Mouse (Mus musculus): Measurements from ENCODE around the gene Sdhaf4.
"Not testable (repeated sequence)": the region's sequence is repeated elsewhere in the genome, so short reads cannot be mapped to it uniquely, and the experiment has no call there.

Gene Sdhaf4

DNA sequence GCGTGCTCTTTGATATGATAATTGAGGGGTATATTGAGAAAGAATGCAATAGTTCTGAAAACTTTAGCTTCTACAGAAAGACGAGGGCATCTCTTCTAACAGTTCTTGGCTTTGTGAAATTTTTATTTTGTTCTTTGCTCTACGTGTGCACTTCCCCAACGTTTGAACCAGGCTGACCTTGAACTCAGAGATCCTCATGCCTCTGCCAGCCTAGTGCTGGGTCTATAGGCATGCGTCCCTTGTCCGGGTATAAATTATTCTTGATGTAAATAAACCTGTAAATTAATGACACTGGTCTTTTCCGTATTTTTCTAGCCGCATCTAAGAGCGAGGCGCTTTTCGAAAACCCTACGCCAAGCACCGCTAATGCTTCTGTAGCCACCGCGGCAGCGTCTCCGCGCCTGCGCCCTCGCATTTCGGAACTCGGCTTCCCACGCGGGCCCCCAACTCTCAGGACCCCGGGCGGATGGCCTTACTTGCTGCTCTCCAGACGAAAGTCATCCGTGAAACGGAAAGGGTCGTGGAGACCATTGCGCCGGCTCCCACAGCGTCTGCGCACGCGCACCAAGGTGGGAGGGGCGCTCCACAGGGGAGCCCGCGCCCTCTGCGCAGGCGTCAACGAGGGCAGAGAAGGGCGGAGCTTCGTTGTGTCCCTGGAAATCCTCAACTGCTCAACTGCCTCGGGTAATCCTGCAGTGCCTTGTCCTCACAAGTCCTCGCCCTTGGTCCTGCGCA lies at the start of gene Sdhaf4:
Sdhaf4 (minus strand) TSS at position 587 of the 735 bp plus-strand sequence.
- peak; percentile 91 to 94 for DNase-seq

GRCm38 (mm10) chr1:24046730-24047510 lies 41.5 kb upstream of the Sdhaf4 start:
- no peak for DNase-seq

GRCm38 (mm10) chr1:24045627-24046026 lies 40.2 kb upstream of the Sdhaf4 start:
- DNase-seq: no peak

- DNase-seq: no peak
Measured at GRCm38 (mm10) chr1:24043007-24043406, 37.6 kb upstream of the Sdhaf4 start.

GRCm38 (mm10) chr1:24033759-24034423 lies 28.4 kb upstream of the Sdhaf4 start:
- DNase-seq: no peak

DNA sequence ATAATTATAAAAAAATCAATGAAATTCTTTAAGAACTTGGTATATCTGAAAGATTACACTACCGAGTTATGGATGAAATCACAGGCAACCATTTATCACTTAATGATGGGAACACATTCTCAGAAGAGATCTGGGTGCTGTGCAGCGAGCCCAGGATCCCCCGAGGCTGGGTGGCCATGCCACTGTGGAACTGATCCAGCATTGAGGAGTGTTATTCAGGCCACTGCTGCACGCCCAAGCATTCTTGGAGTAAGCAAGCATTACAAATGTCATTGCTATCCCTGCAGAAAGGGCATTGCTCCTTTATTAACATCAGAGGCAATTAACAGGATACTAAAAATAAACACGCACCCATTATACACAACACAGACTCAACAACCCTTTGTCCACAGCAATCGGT lies 5.4 kb upstream of the Sdhaf4 start:
- DNase-seq: peak in 1 of 2 experiments; percentile 42

DNA sequence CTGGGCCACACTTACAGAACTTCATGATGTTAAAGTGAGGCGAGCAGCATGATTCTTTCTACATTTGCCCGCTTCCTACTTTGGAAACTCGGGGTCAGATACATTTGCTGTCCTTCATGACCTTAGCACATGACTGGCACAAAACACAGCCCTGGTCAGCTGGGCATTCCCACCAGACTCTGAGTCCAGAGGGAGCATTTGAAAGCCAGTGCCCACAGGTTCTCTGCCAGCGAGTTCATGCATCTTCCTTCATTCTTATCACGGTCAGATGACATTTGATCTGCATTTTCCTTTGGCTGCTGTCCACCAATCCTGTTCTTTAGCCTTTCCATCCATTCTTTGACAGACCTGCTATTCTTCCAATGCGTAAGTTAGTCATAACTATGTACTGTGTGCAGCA lies 4.6 kb upstream of the Sdhaf4 start:
- no peak for DNase-seq

DNA sequence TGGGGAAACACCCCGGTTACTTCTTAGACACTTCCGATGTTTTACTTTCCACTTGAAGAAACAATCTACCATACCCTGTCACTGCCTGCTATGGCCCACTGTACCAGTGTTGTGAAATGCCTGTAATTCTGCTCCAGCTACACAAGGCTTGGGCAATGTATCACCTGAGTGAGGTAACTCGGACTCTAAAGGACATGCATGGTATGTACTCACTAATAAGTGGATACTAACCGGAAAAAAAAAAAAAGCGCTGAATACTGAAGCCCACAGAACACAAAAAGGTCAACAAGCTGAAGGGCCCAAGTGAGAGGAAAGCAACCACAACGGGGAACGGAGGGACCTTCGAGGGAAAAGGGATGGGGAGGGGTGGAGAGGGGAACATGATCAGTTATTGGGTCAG lies 2.2 kb upstream of the Sdhaf4 start:
- no peak for DNase-seq

DNA sequence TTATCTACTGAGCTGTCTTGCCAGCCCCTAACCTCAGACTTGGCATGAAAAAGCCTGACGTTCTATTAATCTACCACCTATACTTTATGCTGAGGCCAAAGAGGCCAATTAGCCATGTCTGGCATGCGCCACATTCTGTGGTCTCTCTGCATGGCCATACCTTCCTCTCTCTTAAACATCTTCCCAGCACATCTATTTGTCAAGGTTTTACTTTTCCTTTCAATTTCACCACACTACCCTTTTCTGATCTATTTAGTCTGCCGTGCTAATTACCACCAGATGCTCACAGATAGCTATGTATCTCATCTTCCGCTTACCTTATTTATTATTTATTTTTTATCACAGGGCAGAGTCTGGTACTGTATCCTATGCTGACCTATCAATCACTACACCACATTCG lies 6.1 kb downstream of the Sdhaf4 start:
- no peak for DNase-seq

DNA sequence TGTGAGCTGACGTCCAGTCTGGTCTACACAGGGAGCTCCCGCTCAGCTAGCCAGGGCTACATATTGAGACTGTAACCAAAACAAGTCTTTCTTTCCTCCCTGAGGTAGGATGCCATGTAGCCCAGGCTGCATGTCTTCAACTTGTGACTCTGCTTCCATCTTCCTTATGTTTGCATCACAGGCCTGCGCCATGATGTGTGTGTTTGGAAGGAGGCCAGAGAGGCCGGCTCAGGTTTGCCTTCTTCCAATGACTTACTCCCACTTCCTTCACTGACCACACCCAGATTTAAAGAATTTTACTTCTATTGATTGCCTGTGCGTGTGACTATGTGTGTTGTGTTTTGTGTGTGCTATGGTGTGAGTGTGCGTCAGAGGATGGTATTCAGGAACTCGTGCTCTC lies 6.6 kb downstream of the Sdhaf4 start:
- no peak for DNase-seq

DNA sequence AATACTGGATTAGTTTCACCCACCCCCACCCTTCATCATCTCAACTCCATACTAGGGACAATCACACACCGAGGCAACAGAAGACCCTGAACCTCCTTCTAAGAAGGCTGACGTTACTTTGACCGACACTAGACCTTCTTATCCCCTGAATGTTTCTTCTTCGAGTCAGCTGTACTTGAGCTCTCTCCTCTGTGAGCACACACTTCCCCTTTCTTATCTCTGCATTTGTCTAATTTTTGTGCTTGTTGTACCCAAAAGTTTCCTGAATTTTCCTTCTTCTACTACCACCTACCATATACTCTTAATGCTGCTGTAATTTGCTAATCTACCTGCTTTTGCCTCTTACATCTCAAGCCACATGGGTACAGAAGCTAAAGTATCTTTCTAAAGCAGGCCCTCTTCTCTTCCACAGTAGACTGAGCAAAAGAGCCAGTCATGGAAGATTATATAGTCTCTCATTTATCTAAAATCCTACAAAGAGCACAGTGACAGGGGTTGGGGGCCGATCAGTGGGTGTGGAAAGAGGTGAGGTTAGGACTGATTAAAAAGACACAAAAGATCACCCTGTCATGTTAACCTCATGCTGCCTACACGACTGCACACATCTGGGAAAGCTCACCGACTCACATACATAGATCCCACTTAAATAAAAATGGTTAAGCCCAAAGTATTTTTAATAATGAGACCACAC lies 7.2 kb downstream of the Sdhaf4 start:
- DNase-seq: no peak

DNA sequence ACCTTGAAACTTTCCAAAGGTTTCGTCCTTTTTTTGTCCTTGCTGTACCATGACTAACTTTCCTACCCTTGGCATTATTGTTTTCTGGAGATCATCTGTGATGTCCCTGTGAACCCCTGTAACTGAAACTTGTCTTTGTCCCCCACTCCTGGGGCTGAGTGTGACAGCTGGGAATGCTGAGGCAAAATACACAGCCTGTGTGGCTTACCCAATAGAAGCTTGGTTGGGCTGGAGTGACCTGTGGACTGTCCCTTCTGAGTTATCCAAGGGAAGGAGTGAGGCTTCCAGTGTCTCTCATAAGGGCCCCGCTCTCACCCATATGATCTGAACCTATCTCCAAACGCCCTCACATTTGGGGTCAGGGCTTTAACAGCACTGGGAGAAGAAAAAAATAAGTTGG lies 8.0 kb downstream of the Sdhaf4 start:
- no peak for DNase-seq

- no peak for DNase-seq
Measured at GRCm38 (mm10) chr1:23995420-23995819, 10.0 kb downstream of the Sdhaf4 start.

DNA sequence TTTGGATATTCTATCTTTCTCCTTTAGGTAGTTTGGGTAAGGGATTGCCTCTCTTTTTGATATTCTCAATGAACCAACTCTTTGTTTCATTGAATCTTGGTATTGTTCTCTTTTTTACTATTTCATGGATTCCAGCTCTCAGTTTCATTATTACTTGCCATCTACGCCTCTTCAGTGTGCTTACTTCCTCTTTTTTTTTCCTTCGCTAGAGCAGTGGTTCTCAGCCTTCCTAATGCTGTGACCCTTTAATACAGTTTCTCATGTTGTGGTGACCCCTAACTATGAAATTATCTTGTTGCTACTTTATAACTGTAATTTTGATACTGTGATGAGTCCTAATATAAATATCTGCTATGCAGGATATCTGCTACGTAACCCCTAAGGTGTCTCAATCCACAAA lies 22.3 kb downstream of the Sdhaf4 start:
- no peak for DNase-seq

GRCm38 (mm10) chr1:23978281-23978680 lies 27.2 kb downstream of the Sdhaf4 start:
- DNase-seq: no peak

GRCm38 (mm10) chr1:23971159-23971558 lies 34.3 kb downstream of the Sdhaf4 start:
- DNase-seq: not testable (repeated sequence)

DNA sequence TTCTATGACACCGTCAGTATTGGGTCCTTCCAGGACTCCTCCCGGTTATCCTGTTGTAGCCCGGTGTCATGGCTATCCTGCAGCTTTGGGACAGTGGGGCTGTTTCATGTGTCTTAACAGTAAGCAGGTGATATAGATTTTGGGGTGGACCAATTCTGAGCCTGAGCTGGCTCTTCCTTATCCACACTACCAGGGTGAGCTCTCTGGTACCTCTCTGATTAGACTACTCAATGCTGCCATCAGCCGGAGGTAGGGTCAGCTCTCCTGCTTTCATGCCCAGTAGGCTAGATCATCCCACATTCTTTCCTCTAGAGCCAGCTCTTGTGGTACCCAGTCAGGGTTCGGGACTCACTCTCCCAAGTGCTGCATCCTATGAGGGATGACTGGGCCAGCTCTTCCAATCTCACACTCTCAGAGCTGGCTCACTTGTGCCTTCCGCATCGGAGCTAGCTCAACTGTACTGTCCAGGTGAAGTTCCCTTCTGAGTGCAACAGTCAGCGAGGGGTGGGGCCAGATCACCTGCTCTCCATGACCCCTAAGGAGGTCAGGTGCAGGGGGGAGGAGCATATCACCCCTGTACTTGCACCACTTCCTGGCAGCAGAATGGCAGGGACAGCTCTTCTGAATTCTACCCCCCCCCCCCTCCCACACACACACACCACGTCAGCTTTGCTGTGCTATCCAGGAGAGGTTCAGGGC lies 37.3 kb downstream of the Sdhaf4 start:
- DNase-seq: no peak

- no peak for DNase-seq
Measured at GRCm38 (mm10) chr1:23966226-23966625, 39.2 kb downstream of the Sdhaf4 start.

- DNase-seq: no peak
Measured at GRCm38 (mm10) chr1:23959415-23959732, 46.1 kb downstream of the Sdhaf4 start.

GRCm38 (mm10) chr1:23958668-23959414 lies 46.6 kb downstream of the Sdhaf4 start:
- DNase-seq: no peak

- no peak for DNase-seq
Measured at GRCm38 (mm10) chr1:23958101-23958500, 47.4 kb downstream of the Sdhaf4 start.

- DNase-seq: no peak
Measured at GRCm38 (mm10) chr1:23955539-23955938, 49.9 kb downstream of the Sdhaf4 start.

Data from kidney, postnatal 25 days (tissue).